Mouse (Mus musculus): ENCODE measurements around the gene Snrpf.

The Snrpf gene

DNA sequence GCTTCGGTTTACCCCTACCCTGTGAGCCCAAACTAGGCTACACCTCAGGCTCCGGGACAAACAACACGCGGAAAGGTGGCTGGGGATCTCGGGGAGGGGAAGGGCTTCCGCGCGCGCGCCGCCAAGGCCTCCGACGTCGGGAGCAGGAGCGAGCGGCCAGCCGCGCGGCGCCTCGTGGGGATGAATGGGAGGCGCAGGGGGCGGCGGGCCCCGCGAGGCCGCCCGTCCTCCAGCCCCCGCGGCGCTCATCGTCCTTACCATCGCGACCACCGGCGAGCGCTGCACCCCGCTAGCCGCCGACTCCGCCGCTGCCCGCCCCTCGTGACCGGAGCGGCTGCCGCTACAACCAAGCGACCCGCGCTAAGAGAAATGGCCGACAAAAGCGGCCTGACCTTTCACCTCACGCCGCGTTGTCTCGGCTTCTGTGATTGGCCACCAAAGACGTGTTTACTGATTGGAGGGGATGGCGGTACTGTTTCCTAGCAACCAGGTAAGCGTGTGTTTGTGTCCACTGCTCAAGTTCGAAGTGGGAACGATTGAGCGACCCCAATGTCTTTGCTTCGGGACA, at the start of gene Snrpf:
TSS of gene Snrpf (minus strand) at position 426 of the 568 bp plus-strand sequence.
- DNase-seq (ENCODE audit: low read depth) = peak; percentile 92

DNA sequence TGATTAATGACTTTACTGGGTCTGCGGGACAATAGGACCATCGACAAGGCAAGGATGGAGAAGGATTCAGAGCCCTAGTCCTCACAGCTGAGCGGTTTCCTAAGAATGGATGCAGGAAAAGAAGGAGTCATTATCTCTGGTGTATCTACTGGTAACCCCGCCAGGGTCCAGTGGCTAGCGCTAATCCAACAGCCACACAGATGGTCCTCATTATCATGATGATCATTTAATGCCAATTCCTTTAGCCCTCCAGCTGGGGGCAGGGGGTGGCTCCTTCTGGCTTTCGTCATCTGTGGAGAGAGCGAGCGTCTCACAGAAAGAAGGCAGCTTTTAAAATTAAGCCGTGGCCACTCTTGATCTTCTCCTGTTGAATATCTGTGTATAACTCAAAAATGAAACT, 46.4 kb upstream of the Snrpf start:
- DNase-seq (ENCODE audit: low read depth) = no peak

DNA sequence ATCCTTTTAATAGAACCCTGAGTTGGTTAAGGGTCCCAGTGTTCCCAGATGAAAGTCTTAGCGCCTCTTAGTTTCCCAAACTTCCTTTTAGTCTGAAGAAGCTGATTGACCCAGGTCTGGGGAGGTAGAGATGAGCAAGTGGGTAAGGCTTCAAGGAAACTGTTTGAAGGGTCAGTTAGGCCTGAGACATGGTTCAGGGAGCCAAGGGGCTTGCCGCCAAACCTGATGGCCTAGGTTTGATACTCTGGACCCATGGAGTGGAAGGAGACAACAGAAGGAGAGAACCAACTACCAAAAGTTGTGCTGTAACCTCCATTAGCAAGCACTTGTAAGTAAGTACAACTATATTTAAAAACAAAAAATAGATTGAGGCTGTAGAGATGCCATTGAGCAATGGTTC, 44.5 kb upstream of the Snrpf start:
- no peak for DNase-seq (ENCODE audit: low read depth)

DNA sequence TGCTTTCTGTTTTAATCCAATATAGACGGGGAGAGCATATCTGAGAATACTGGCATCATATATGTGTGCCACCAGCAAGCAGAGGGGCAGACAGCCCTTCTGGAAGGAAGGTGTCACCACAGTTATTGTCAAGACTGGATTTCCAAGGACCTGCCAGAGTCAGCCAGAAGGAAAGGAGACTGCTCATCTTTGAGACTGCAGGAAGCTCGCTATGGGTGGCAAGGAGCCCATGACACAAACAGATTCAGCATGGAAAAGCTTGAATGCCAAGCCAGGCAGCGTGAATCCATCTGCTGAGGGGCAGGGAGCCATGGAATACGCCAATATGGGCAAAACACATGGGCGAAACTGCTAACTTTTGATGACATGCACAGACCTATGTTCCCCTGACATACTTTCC, 44.1 kb upstream of the Snrpf start:
- no peak for DNase-seq (ENCODE audit: low read depth)

DNA sequence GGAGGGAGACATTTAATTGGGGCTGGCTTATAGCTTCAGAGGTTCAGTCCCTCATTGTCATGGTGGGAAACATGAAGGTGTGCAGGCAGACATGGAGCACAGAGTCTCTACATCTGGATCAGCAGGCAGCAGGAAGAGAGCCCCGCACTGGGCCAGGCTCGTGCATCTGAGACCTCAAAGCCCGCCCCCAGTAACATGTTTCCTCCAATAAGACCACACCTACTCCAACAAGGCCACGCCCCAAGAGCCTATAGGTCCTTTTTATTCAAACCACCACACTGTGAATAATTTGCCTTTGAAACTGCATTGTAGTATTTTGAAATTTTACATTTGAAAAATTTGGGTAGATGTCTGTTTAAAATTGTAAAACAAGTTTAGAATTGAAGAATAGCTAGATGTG, 42.6 kb upstream of the Snrpf start:
- DNase-seq (ENCODE audit: low read depth) = no peak

DNA sequence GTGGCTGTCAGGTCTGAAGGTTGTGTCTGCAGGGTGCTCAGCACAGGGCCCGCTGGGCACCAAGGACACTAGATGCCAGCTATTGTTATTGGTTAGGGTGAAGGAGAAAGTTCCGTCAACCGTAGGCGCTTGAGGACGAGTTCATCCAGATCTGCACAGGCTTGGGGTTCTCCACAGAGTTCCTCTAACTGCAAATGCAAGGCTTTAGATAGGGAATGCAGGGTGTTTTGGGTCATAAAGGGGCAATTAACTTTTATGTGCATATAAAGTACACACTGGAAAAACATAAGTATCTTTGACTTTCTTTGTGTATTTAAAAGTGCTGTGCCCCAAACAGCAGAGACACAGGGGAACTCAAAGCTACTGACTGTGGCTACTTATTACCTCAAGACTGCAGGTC, 40.8 kb upstream of the Snrpf start:
- DNase-seq (ENCODE audit: low read depth) = no peak

DNA sequence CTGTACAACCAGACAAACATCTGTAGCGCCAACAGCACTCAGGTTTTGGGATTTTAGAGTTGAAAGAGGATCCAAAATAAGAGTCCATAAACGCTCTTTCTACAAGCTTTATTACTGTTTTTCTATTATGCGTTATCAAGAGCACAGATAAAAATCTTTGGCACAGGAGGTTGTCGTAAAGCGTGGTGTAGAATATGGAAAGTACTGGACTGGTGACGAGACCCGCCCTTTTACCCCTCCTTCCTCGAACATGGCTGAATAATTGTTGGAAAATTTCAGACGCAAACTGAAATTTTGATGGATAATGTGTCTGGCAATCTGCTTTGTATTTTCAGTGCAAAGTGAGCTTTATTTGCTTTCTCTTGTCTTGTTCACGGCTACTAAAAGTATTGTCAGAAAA, 34.6 kb upstream of the Snrpf start:
- DNase-seq (ENCODE audit: low read depth) = no peak

DNA sequence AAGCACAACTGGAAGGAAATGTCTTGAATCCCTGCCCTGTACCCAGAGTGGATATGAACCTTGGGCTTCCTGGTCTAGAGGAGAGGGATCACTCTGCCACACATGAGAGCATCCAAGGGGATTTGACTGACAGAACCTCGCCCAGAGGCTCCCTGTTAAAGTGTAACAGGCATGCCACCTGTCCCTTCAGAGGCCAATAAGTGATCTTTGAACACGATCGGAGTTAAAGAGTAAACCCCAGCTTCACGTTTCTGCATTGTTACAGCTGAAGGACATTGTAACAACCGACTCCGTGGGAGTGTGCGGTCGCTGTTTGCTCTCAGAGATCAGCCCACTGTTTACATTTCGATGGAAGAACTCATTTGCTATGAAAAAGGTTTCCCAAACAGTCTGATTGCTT, 34.2 kb upstream of the Snrpf start:
- DNase-seq (ENCODE audit: low read depth) = no peak

DNA sequence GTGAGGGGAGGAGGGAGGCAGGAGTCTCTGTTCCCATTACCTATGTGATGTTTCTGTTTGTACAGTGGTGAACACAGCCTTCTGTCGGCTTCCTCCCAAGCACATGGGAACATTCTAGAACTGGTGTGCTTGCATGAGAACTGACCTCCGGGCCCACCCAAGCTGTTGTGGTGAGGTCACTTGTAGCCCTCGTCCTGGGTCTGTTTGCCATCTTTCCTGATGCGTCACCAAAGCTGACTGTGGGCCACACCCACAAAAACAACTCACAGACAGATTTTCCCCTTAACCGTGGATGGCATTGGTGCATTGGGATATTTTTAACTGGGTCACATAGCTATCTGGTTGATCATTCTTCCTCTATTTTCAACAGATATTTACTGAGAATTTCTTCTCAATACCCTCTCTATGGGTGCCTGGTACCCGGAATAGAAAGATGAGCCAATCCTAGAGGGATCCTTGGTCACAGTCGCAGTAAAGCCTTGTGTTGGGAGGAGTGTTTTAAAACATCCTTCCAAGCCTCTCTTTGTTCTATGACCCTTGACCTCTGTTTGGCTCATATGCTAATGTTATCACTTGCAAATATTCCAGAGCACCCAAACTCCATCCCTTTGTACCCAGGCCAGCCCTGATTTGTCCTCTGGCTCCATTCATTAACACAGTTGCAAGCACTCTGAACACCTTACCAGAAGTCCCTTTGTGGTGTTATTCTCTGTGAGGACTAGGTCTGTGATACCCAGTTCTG, 31.1 kb upstream of the Snrpf start:
- DNase-seq (ENCODE audit: low read depth) = no peak

DNA sequence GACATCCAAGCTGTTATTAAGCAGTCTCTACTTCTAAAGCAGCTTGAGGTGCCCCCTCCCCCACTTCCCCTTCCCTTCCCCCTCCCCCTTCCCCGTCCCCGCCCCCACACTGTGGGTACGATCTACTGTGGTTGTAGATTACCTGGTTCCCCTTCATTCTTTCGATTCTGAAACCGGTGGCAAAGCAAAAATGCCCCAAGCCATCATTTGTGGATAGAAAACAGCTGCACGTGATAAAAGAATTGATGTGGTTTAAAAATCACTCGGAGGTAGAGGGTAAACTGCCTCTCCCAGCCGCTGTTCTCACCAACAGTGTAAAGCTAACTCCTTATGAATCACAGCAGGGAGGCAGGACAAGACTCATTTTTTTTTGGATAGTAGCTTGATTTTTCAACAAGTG, 25.3 kb upstream of the Snrpf start:
- DNase-seq (ENCODE audit: low read depth) = no peak

DNA sequence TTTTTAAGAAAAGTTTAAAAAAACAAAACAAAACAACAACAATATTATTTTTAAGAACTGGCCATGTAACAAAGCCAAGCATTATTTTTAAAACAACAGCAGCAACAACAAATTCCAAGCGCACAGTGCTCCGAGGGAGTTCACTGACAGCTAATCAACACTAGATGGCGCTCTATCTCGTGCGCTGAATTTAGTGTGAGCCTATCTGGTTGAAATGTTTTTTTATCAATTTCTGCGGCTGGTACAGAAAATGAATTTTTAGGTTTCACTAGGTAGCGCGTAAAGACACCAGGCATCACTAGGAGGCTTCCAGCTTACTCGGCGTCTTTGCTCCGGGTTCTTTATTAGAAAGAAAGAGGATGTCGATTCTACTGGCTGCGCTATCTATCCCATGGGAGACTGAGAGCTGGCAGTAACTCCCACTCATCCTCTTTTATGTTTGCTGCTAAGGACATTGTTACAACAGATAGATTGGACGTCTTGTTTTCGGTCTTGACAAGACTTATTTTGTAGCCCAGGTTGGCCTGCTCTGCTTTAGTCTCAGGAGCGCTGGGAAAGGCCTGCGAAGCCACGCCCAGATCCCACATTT, 22.0 kb upstream of the Snrpf start:
- DNase-seq (ENCODE audit: low read depth) = no peak

DNA sequence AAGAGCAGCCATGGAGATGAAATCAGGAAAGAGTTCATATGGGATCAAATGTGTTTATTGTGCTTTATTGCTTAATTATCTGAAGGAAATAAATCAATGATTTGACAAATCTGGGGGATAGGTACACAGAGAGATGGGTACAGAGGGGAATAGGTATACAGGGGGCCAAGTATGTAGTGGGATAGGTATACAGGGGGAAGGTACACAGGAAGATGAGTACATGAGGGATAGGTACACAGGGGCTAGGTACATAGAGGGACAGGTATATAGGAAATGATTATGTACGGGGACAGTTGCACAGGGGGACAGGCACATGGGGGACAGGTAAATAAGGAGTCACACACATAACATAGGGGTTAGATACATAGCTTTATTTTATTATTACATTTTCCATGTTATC, 21.4 kb upstream of the Snrpf start:
- no peak for DNase-seq (ENCODE audit: low read depth)

DNA sequence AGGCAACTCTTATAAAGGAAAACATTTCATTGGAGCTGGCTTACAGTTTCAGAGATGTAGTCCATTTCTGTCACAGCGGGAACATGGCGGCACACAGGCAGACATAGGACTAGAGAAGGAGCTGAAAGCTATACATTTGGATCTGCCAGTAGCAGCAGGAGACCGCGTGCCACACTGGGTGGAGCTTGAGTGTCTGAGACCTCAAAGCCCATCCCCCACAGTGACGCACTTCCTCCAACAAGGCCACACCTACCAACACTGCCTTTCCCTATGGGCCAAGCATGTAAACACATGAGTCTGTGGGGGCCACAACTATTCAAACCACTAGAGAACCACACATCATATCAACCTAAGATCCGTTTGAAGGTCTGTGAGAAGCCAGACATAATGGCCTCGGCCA, 19.7 kb upstream of the Snrpf start:
- no peak for DNase-seq (ENCODE audit: low read depth)

DNA sequence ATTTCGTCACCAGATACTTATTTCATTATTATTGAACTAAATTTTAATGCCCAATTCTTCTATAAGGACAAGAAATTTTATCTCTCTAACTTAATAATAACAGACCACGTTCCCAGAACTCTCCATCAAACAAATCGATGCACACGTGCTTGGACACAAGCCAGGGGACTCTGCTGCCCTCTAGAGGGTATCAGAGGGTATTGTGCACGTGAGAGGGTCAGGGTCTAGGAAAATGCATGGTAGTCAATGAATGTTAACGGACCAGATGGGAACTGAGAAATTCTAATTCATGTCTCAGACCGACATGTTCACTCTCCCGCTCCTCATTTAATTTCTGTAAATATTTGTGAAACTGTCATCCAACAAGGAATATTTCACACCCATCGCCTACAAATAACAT, 18.5 kb upstream of the Snrpf start:
- DNase-seq (ENCODE audit: low read depth) = no peak

DNA sequence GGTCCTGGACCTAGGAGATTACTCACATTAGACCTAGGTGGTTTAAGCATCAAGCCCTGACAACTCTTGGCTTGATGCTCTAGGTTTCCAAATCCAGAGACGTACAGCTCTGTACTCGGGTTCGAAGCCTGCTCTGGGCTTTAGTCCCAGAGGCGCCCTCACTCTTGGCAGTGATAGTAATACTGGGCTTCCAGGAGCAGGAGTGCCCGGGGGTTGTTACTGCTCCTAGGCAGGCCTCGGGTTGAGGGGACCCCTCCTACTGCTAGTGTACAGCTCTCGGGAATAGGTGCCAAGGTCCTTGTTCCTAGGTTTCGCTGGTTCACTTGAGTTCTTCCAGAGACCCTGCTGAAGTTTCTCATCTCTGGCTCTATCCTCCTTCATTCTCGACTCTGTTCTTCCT, 16.8 kb upstream of the Snrpf start:
- no peak for DNase-seq (ENCODE audit: low read depth)

DNA sequence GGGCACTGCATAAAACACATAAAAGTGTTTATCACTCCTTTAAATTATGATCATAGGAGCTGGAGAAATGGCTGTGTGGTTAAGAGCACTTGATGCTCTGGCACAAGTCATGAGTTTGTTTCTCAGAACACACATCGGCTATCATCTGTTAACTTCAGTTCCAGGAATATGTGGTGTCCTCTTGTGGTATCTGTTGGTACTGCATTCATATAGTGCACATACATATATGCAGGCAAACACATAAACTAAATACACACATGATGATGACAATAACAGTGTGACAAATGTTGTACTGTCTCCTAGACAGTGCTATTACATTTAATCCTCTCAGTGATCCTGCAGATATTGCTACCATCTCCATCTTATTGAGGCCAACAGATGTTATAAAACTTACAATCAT, 13.8 kb upstream of the Snrpf start:
- DNase-seq (ENCODE audit: low read depth) = no peak

DNA sequence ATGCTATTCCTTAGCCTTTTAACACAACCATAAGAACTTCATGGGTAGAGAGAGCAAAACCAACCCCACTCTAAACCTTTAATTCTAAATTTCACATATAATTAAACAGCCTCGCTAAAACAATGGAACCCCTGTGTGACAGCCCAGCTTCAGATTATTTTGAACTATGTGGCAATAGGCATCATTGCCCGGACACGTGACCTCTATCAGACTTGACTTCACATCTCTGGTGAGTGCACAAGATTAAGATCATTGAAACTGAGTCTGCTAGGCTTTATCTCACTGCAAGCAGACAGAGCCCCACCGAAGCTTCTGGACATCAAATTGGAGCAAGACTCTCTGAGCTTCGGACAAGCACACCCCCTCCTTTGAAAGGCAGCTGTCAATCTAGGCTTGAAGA, 12.8 kb upstream of the Snrpf start:
- DNase-seq (ENCODE audit: low read depth) = no peak

DNA sequence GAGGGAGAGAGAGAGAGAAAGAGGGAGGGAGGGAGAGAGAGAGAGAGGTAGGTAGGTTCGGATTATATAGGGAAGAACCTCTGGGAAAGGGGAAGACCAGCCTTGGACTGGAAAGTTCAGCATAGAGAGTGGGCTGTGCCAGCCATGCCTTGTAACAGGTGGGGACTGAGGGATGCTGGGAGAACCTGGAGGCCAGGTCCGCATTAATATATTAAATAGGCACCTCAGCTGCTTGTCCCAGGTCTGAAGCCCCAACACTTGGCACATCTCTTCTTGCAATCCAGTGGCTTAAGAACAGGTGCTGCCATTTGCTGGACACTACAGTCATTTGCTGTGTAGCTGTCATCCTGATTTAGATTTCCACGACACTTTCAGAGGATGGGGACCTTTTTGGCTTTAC, 7.1 kb upstream of the Snrpf start:
- no peak for DNase-seq (ENCODE audit: low read depth)

DNA sequence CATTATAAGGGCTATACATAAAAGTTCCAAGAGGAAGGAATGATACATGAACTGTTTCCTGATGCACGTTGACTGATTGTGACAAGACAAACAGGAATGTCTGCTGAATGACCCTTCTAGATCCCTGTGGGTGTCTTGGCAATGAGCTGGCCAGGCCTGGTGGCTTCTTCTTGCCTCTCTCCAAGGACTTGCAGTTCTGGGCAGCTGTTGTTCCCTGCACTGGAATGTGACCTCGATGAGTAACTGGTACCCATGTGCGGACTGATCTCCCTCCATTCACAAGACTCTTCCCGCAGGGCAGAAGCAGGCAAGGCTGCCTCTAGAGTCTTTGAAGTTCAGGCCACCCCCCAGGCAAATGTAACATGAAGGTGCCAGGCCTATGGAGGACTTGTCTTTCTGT, 6.3 kb upstream of the Snrpf start:
- DNase-seq (ENCODE audit: low read depth) = no peak

DNA sequence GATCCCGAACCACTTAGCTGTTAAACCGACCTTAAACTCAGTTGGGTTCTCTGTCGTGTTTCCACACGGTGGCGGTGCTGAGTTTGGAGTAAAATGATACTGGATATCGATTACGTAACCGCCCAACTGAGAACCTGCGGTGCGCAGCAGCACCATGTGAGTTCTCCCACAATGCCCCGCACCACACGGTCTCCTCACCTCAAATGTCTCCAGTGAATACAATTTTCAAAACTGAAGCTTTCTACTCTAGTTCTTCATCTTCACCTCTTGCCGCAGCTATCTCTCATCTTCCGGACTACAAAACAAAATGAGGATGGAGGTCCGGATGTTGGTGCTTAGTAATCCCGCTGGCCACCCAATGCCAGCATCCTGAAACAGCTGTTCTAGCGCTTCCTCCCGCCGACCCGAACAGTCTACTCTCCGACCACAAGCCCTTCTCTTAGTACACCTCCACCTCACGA, 4.5 kb upstream of the Snrpf start:
- peak; percentile 75 for DNase-seq (ENCODE audit: low read depth)

DNA sequence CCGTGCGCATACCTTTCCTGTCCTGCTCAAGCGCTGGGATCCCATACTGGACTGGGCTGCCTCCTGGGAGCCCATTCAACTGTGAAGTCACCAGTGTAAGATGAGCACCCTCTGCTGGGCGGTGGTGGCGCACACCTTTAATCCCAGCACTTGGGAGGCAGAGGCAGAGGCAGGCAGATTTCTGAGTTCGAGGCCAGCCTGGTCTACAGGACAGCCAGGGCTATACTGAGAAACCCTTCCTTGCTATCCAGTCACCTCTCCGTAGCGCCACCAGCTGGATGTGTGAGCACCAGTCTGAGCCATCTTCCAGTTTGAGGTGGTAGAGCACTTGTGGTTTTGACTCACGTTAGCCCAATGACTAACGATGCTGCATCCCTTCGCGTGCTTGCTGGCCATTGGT, 3.0 kb upstream of the Snrpf start:
- no peak for DNase-seq (ENCODE audit: low read depth)

DNA sequence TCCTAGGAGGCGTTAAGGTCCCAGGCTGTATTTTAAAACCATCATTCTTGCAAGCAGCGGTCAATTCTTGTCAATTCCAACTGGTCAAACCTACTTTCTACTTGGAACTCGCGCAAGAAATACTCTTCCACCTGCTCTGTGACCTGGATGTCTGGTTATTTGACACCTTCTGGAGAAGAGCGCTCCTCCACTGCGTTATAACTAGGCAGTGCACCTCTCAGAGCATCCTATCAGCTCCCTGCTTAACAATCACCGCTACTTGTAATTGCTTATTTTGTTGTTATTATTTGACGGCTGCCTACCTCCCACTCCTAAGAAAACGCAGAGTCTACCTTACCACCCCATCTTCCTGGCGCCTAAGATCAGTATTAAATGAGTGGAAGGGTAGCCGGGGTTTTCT, 710 bp downstream of the Snrpf start:
- no peak for DNase-seq (ENCODE audit: low read depth)

DNA sequence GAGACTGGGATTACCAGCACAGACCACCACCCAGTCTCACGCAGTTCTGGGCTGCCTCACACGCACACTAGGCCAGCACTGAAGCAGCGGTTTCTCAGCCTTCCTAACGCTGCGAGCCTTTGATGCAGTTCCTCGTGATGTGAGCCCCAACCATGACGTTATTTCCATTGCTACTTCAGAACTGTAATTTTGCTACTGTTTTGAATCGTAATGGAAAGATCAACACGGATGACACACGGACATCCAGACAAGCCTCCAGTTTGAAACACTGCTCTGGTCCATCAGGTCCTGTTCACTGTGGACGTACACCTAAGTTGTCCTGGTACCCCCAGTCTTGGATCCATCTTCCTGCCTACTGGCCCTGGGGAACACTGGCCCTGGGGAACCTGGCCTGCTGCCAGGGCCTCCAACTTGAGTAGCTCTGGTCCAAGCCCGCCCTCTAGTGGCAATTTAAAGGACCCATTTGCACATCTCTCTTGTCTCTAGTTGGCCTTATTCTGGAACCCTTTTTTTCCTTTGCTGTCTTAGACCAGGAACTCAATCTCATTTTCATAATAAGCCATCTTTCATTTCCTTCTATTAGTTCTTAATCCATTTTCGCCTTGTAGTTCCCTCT, 12.1 kb downstream of the Snrpf start:
- peak; percentile 64 for DNase-seq (ENCODE audit: low read depth)

Data from c-Kit-positive CD71-positive TER-119-negative erythroid progenitor cells, embryonic 14.5 days (primary cell).